Mouse (Mus musculus): ENCODE data around the gene Kif27.

GRCm38 (mm10) chr13:58305230-58305629, 53.7 kb downstream of the Kif27 start:
- TF ChIP-seq CTCF (IDR thresholded peaks at IDR 0.05; ENCODE audit: low read depth) (no peak), EP300 (IDR thresholded peaks at IDR 0.05; ENCODE audit: low read depth) (no peak)
